Mouse (Mus musculus): ENCODE measurements around the gene Vmn1r115. TPM values are rescaled to one million over a fixed set of nuclear protein-coding genes. Genes with fewer than 3 reads are reported as not detected.

The Vmn1r115 gene
- polyA plus RNA-seq (2012; rRNA removed), result not detected in 2 replicates

DNA sequence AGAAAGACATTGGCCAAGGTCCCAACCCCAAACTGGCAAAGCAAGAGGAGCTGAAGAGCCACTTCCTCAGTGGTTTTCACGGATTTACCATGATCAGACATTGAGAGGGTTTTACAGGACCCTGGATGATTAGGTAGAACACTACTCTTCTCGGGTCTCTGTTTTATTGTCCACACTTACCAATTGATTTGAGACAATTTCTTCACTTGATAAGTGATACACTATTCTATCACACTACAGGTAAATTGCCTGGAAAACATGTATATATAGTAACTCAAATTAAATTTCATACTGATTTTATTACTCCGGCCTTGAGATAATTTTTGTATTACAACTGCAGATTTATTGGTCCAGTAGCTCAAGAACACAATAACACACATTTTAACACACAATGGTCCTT lies at the start of gene Vmn1r115:
TSS of gene Vmn1r115 (minus strand) at position 101 of the 400 bp plus-strand sequence.

DNA sequence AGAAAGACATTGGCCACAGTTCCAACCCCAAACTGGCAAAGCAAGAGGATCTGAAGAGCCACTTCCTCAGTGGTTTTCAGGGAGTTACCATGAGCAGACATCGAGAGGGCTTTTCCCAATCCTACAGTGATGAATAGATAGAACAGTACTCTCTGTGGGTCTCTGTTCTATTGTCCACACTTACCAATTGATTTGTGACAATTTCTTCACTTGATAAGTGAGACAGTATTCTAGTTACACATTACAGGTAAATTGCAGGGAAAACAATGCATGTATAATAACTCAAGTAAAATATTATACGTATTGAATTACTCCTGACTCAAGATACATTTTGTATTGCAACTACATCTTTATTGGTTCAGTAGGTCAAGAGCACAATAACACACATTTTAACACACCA lies 39.2 kb upstream of the Vmn1r115 start, which contains the start of gene Vmn1r117:
TSS of gene Vmn1r117 (minus strand) at position 101 of the 400 bp plus-strand sequence.

DNA sequence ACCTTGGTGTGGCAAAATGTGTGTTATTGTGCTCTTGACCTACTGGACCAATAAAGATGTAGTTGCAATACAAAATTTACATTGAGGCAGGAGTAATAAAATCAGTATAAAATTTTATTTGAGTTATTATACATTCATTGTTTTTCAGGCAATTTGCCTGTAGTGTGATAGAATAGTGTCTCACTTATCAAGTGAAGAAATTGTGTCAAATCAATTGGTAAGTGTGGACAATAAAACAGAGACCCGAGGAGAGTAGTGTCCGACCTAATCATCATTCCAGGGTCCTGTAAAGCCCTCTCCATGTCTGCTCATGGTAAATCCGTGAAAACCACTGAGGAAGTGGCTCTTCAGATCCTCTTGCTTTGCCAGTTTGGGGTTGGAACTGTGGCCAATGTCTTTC lies 27.2 kb upstream of the Vmn1r115 start, which contains the start of gene Vmn1r116:
TSS of gene Vmn1r116 (plus strand) at position 301 of the 400 bp plus-strand sequence.

DNA sequence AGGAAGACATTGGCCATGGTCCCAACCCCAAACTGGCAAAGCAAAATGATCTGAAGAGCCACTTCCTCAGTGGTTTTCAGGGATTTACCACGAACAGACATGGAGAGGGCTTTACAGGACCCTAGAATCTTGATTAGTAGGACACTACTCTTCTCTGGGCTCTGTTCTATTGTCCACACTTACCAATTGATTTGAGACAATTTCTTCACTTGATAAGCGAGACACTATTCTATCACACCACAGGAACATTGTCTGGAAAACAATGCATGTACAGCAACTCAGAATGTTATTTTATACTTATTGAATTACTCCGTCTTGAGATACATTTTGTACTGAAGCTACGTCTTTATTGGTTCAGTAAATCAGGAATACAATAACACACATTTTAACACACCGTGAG lies 32.7 kb downstream of the Vmn1r115 start, which contains the start of gene Vmn1r114:
TSS of gene Vmn1r114 (minus strand) at position 101 of the 400 bp plus-strand sequence.

Other genes starting within 250 kb of the Vmn1r115 start
- not detected in 2 replicates for gene Gm4513, start 246.0 kb downstream of the Vmn1r115 start, polyA plus RNA-seq (2012; rRNA removed)
- gene Vmn1r107, start 176.1 kb downstream of the Vmn1r115 start, polyA plus RNA-seq (2012; rRNA removed), result not detected in 2 replicates
- not detected in 2 replicates for gene Vmn1r111, start 141.8 kb downstream of the Vmn1r115 start, polyA plus RNA-seq (2012; rRNA removed)
- gene Gm10668, start 114.4 kb downstream of the Vmn1r115 start, polyA plus RNA-seq (2012; rRNA removed), result not detected in 2 replicates
- not detected in 2 replicates for gene Vmn1r112, start 73.8 kb downstream of the Vmn1r115 start, polyA plus RNA-seq (2012; rRNA removed)
- not detected in 2 replicates for gene Vmn1r113, start 57.7 kb downstream of the Vmn1r115 start, polyA plus RNA-seq (2012; rRNA removed)
- gene Vmn1r114, start 32.8 kb downstream of the Vmn1r115 start, polyA plus RNA-seq (2012; rRNA removed), result not detected in 2 replicates
- not detected in 2 replicates for gene Vmn1r116, start 27.3 kb upstream of the Vmn1r115 start, polyA plus RNA-seq (2012; rRNA removed)
- not detected in 2 replicates for gene Vmn1r117, start 39.1 kb upstream of the Vmn1r115 start, polyA plus RNA-seq (2012; rRNA removed)
- gene Vmn1r118, start 67.4 kb upstream of the Vmn1r115 start, polyA plus RNA-seq (2012; rRNA removed), result not detected in 2 replicates
- not detected in 2 replicates for gene Vmn1r119, start 167.5 kb upstream of the Vmn1r115 start, polyA plus RNA-seq (2012; rRNA removed)
- not detected in 2 replicates for gene Vmn1r120, start 208.8 kb upstream of the Vmn1r115 start, polyA plus RNA-seq (2012; rRNA removed)

Data from central nervous system, embryonic 14 days (tissue).